In genomic region chr17:31658468-31659185, GRCm38 (mm10) we compare ENCODE assay signal across 8 mouse cellular contexts. TPM values are rescaled to one million over a fixed set of nuclear protein-coding genes. Genes with fewer than 3 reads are reported as not detected.
DNase-seq lines count a peak whose midpoint lies in the region; ATAC-seq and TF ChIP-seq lines count a peak whose summit lies in the region.

U2af1 (minus strand) TSS chr17:31658892.

- H3K27ac ChIP-seq in MEL (ENCODE audit: control insufficient read depth, low read depth, low read length) = peak within 1 kb of the TSS; percentile 64
- H3K27ac ChIP-seq in cerebellum, adult 2 months (ENCODE audit: insufficient read depth, low read length) = peak within 1 kb of the TSS; percentile 92
- peak within 1 kb of the TSS; percentile 92 for H3K27ac ChIP-seq in forebrain, postnatal 0 days (ENCODE audit: low read depth, low read length)
- H3K27ac ChIP-seq in lung, embryonic 15.5 days = peak within 1 kb of the TSS; percentile 78

- ATAC-seq in forebrain, postnatal 0 days = peak; percentile 99
- peak; percentile 98 for ATAC-seq in lung, embryonic 15.5 days (ENCODE audit: borderline replicate concordance, extremely low read depth, low FRiP score, low TSS enrichment)

- peak within 1 kb of the TSS; percentile 96 to 100 for H3K4me3 ChIP-seq in MEL (ENCODE audit: control insufficient read depth in 1 of 2, insufficient read depth in 1 of 2, low read depth in 2 of 2, low read length in 2 of 2)
- peak within 1 kb of the TSS; percentile 89 for H3K4me3 ChIP-seq in cerebellum, adult 2 months (replicated peaks; ENCODE audit: insufficient read depth, low read depth, low read length)
- H3K4me3 ChIP-seq in forebrain, postnatal 0 days (ENCODE audit: low read depth, low read length) = peak within 1 kb of the TSS; percentile 99
- peak within 1 kb of the TSS; percentile 77 for H3K4me3 ChIP-seq in lung, embryonic 15.5 days

- H3K27me3 ChIP-seq in MEL (ENCODE audit: control insufficient read depth in 1 of 2, insufficient read depth in 2 of 2, low read length in 2 of 2) = no peaks in the 10 kb centered on the region
- H3K27me3 ChIP-seq in cerebellum, adult 2 months (ENCODE audit: control insufficient read depth, insufficient read depth, low read length) = no peaks in the 10 kb centered on the region
- no peaks in the 10 kb centered on the region for H3K27me3 ChIP-seq in forebrain, postnatal 0 days (ENCODE audit: insufficient read depth, low read length)
- H3K27me3 ChIP-seq in lung, embryonic 15.5 days = no peaks in the 10 kb centered on the region

- H3K9me3 ChIP-seq in MEL (replicated peaks; ENCODE audit: insufficient read depth, low read length) = no peaks in the 10 kb centered on the region
- no peaks in the 10 kb centered on the region for H3K9me3 ChIP-seq in forebrain, postnatal 0 days (ENCODE audit: low read length)
- H3K9me3 ChIP-seq in lung, embryonic 15.5 days = no peaks in the 10 kb centered on the region

- H3K4me2 ChIP-seq in forebrain, postnatal 0 days (ENCODE audit: low read depth) = peak within 1 kb of the TSS; percentile 88
- H3K4me2 ChIP-seq in lung, embryonic 15.5 days = peak within 1 kb of the TSS; percentile 85

- under 1% methylated on average over 77 of the region's 77 CpGs for WGBS in cerebellum, adult 2 months
- 2% methylated on average over 73 of the region's 77 CpGs for WGBS in forebrain, postnatal 0 days
- under 1% methylated on average over 66 of the region's 77 CpGs for WGBS in lung, embryonic 15.5 days

- H3K9ac ChIP-seq in MEL (ENCODE audit: control insufficient read depth, low read depth, low read length, poor library complexity, severe bottlenecking) = peak within 1 kb of the TSS; percentile 95
- H3K9ac ChIP-seq in forebrain, postnatal 0 days = peak within 1 kb of the TSS; percentile 86
- peak within 1 kb of the TSS; percentile 99 for H3K9ac ChIP-seq in lung, embryonic 15.5 days

- 0 out of 6 replicates have a peak, but pooled peaks of 1 of the 3 experiments have one; percentile 1 for TF ChIP-seq CTCF in MEL (IDR thresholded peaks at IDR 0.05 in 2 of 3, conservative IDR thresholded peaks at IDR 0.05 in 1 of 3; ENCODE audit: control insufficient read depth in 1 of 3, insufficient read depth in 1 of 3, low read depth in 2 of 3, low read length in 3 of 3, poor library complexity in 1 of 3, severe bottlenecking in 1 of 3)
- TF ChIP-seq CTCF in cerebellum, adult 2 months (IDR thresholded peaks at IDR 0.05; ENCODE audit: borderline replicate concordance, insufficient read depth, low read depth, low read length) = no peak
- 0 out of 2 replicates have a peak, but pooled peaks have one; percentile 18 for TF ChIP-seq CTCF in forebrain, postnatal 0 days (IDR thresholded peaks at IDR 0.05; ENCODE audit: low read depth)

- no peak for TF ChIP-seq RAD21 in MEL (IDR thresholded peaks at IDR 0.05; ENCODE audit: low read depth, low read length)

- peaks cover 14 to 16% of the 10 kb centered on the region in 2 experiments for H3K36me3 ChIP-seq in MEL (ENCODE audit: control insufficient read depth in 1 of 2, insufficient read depth in 2 of 2, low read length in 2 of 2)
- peaks cover 19% of the 10 kb centered on the region for H3K36me3 ChIP-seq in forebrain, postnatal 0 days (ENCODE audit: insufficient read depth)
- H3K36me3 ChIP-seq in lung, embryonic 15.5 days = peaks cover 24% of the 10 kb centered on the region

- peaks cover 0 to 7% of the 10 kb centered on the region in 2 experiments; a peak in 3 of 4 replicates for H3K4me1 ChIP-seq in MEL (ENCODE audit: control insufficient read depth in 1 of 2, insufficient read depth in 2 of 2, low read length in 2 of 2)
- peaks cover 2% of the 10 kb centered on the region; the same call in 1 of the 2 replicates for H3K4me1 ChIP-seq in cerebellum, adult 2 months (ENCODE audit: control insufficient read depth, insufficient read depth, low read length)
- H3K4me1 ChIP-seq in forebrain, postnatal 0 days (ENCODE audit: insufficient read depth) = peaks cover 12% of the 10 kb centered on the region
- H3K4me1 ChIP-seq in lung, embryonic 15.5 days = peaks cover 16% of the 10 kb centered on the region

- peak; percentile 80 to 95; a peak in 3 of 4 replicates for TF ChIP-seq POLR2A in MEL (IDR thresholded peaks at IDR 0.05; ENCODE audit: control insufficient read depth in 1 of 2, insufficient read depth in 1 of 2, low read depth in 1 of 2, low read length in 2 of 2, poor library complexity in 1 of 2)
- TF ChIP-seq POLR2A in cerebellum, adult 2 months (IDR thresholded peaks at IDR 0.05; ENCODE audit: borderline replicate concordance, insufficient read depth, low read length) = peak; percentile 94

- TF ChIP-seq EP300 in MEL (IDR thresholded peaks at IDR 0.05; ENCODE audit: low read depth in 1 of 2, low read length in 2 of 2) = no peak

- DNase-seq in MEL (ENCODE audit: low read depth, low spot score) = peak; percentile 98
- DNase-seq in cerebellum, adult 2 months = peak; percentile 98 to 99
- peak; percentile 100 for DNase-seq in forebrain, postnatal 0 days
- DNase-seq in heart, postnatal 4 days = peak; percentile 99
- peak; percentile 96 to 98 for DNase-seq in layer of hippocampus, adult 8-10 months (ENCODE audit: low spot score in 2 of 2)
- peak; percentile 96 for DNase-seq in ovary, adult 18-20 months (ENCODE audit: low spot score)
- DNase-seq in thymus, postnatal 0 days (ENCODE audit: low spot score) = peak; percentile 98

- peaks cover 37% of the 10 kb centered on the region for H3K79me2 ChIP-seq in MEL (ENCODE audit: control insufficient read depth, insufficient read depth, low read length, poor library complexity)

TF ChIP-seq in MEL, 35 proteins besides CTCF, POLR2A, EP300 and RAD21:
- peak; percentile 90 for TF ChIP-seq NRF1 (IDR thresholded peaks at IDR 0.05; ENCODE audit: insufficient read depth, low read depth, low read length, poor library complexity, severe bottlenecking)
- peak; percentile 36; the same call in 1 of the 2 replicates for TF ChIP-seq TAL1 (IDR thresholded peaks at IDR 0.05; ENCODE audit: low read length)
- TF ChIP-seq TCF12 (IDR thresholded peaks at IDR 0.05; ENCODE audit: low read depth, low read length) = peak; percentile 33
- no peak for TF ChIP-seq GABPA (IDR thresholded peaks at IDR 0.05; ENCODE audit: low read depth, low read length)
- no peak for TF ChIP-seq ZC3H11A (IDR thresholded peaks at IDR 0.05; ENCODE audit: low read depth, low read length)
- TF ChIP-seq ELF1 (IDR thresholded peaks at IDR 0.05; ENCODE audit: low read depth, low read length) = no peak
- TF ChIP-seq MYC (IDR thresholded peaks at IDR 0.05; ENCODE audit: low read depth, low read length) = peak; percentile 58; the same call in 1 of the 2 replicates
- peak; percentile 87 for TF ChIP-seq NELFE (IDR thresholded peaks at IDR 0.05; ENCODE audit: low read depth, low read length)
- TF ChIP-seq HCFC1 (IDR thresholded peaks at IDR 0.05; ENCODE audit: low read depth, low read length) = peak; percentile 87
- no peak for TF ChIP-seq MYB (IDR thresholded peaks at IDR 0.05; ENCODE audit: low read depth, low read length)
- TF ChIP-seq RCOR1 (IDR thresholded peaks at IDR 0.05; ENCODE audit: low read depth, low read length) = no peak
- TF ChIP-seq KAT2A (conservative IDR thresholded peaks at IDR 0.05; ENCODE audit: low read depth, low read length) = no peak; the same call in 1 of the 2 replicates
- no peak for TF ChIP-seq UBTF (IDR thresholded peaks at IDR 0.05; ENCODE audit: borderline replicate concordance, insufficient read depth, low read depth, low read length)
- TF ChIP-seq CHD2 (IDR thresholded peaks at IDR 0.05; ENCODE audit: low read length) = no peak
- peak; percentile 70 for TF ChIP-seq MAX (IDR thresholded peaks at IDR 0.05; ENCODE audit: low read length)
- no peak for TF ChIP-seq CHD1 (IDR thresholded peaks at IDR 0.05; ENCODE audit: low read depth, low read length)
- no peak for TF ChIP-seq POLR2AphosphoS5 (IDR thresholded peaks at IDR 0.05; ENCODE audit: borderline replicate concordance, low read depth, low read length)
- TF ChIP-seq JUND (IDR thresholded peaks at IDR 0.05; ENCODE audit: low read depth, low read length) = no peak
- peak; percentile 76 for TF ChIP-seq SIN3A (IDR thresholded peaks at IDR 0.05; ENCODE audit: low read length)
- TF ChIP-seq TBP (IDR thresholded peaks at IDR 0.05; ENCODE audit: low read depth, low read length) = peak; percentile 53; the same call in 1 of the 2 replicates
- peak; percentile 77 for TF ChIP-seq MXI1 (IDR thresholded peaks at IDR 0.05; ENCODE audit: low read depth, low read length)
- TF ChIP-seq GATA1 (IDR thresholded peaks at IDR 0.05; ENCODE audit: low read depth, low read length) = peak; percentile 58; the same call in 1 of the 2 replicates
- TF ChIP-seq POLR2AphosphoS2 (IDR thresholded peaks at IDR 0.05; ENCODE audit: low read length) = peak; percentile 76
- peak; percentile 87; the same call in 1 of the 2 replicates for TF ChIP-seq E2F4 (IDR thresholded peaks at IDR 0.05; ENCODE audit: borderline replicate concordance, low read depth, low read length)
- no peak for TF ChIP-seq MAFK (IDR thresholded peaks at IDR 0.05; ENCODE audit: borderline replicate concordance, low read depth, low read length)
- TF ChIP-seq MAZ (IDR thresholded peaks at IDR 0.05; ENCODE audit: low read depth, low read length) = no peak
- no peak for TF ChIP-seq BHLHE40 (IDR thresholded peaks at IDR 0.05; ENCODE audit: borderline replicate concordance, low read depth, low read length)

RNA-seq across cellular contexts. Expression of gene U2af1, which starts in this region (rescaled TPM):
- total RNA-seq in MEL (2012; rRNA removed) = 211 and 214 TPM in 2 replicates
- polyA plus RNA-seq in MEL (2012; ENCODE audit: insufficient read depth in 1 of 2, insufficient read length in 2 of 2, low read depth in 1 of 2, low replicate concordance in 2 of 2, missing spikeins in 1 of 2) = 100 to 1,000 TPM; 498 to 928 TPM
- 177 and 184 TPM in 2 replicates for polyA plus RNA-seq in cerebellum, adult 2 months (2012; rRNA removed)
- total RNA-seq in forebrain, postnatal 0 days (2014; rRNA removed) = 86.4 and 102 TPM in 2 replicates
- polyA plus RNA-seq in forebrain, postnatal 0 days (2015; fragmentation: Nextera tagmentation; extraction: Ambion mirVana) = 264 and 273 TPM in 2 replicates
- total RNA-seq in heart, postnatal 4 days (2021) = 100 to 1,000 TPM; 160 to 162 TPM
- 100 to 1,000 TPM; 115 to 134 (median 125) TPM for total RNA-seq in layer of hippocampus, adult 8-10 months (2022)
- polyA plus RNA-seq in lung, embryonic 15.5 days (2015; fragmentation: Nextera tagmentation; extraction: Ambion mirVana) = 332 and 360 TPM in 2 replicates
- 361 and 388 TPM in 2 replicates for polyA plus RNA-seq in thymus, postnatal 0 days (2015; fragmentation: Nextera tagmentation; extraction: Ambion mirVana)

Comparison
In these comparisons a context has a peak if more than half of its experiments do, and no peak if none do; other contexts are left out.
1. Peak in every context shown above with its lines: DNase-seq, ATAC-seq, H3K4me3 ChIP-seq and H3K27ac ChIP-seq.